23 mouse cellular contexts compared by ENCODE assay signal in genomic region chr14:121527201-121527600, GRCm38 (mm10). TPM values are rescaled to one million over a fixed set of nuclear protein-coding genes. Genes with fewer than 3 reads are reported as not detected.
"Had no signal": no experiment of that assay in that cellular context is flagged by ENCODE, and none has a peak within 500 bp of the region (broad histone marks: within the 10 kb centered on the region; RNA-seq: fewer than 3 reads in every experiment).

No protein-coding gene starts in this region.

- H3K36me3 ChIP-seq: liver, embryonic 15.5 days; lung, embryonic 15.5 days; midbrain, embryonic 10.5 days; midbrain, embryonic 12.5 days; neural tube, embryonic 13.5 days had no signal

- ATAC-seq: liver, postnatal 0 days; lung, postnatal 0 days; midbrain, embryonic 16.5 days had no signal

- H3K4me3 ChIP-seq: liver, embryonic 15.5 days; lung, embryonic 15.5 days; midbrain, embryonic 10.5 days; midbrain, embryonic 12.5 days; myocyte; neural tube, embryonic 13.5 days had no signal

- H3K4me1 ChIP-seq: liver, embryonic 15.5 days; lung, embryonic 15.5 days; midbrain, embryonic 10.5 days; midbrain, embryonic 12.5 days; neural tube, embryonic 13.5 days had no signal

- H3K27me3 ChIP-seq: liver, embryonic 15.5 days; lung, embryonic 15.5 days; midbrain, embryonic 12.5 days; neural tube, embryonic 13.5 days had no signal

- H3K4me2 ChIP-seq: liver, embryonic 15.5 days; lung, embryonic 15.5 days; midbrain, embryonic 12.5 days; neural tube, embryonic 13.5 days had no signal

- H3K9ac ChIP-seq: liver, embryonic 15.5 days; liver, postnatal 0 days; lung, embryonic 15.5 days; midbrain, embryonic 12.5 days; neural tube, embryonic 13.5 days had no signal

- H3K27ac ChIP-seq: liver, embryonic 15.5 days; lung, embryonic 15.5 days; midbrain, embryonic 10.5 days; midbrain, embryonic 12.5 days; neural tube, embryonic 13.5 days had no signal

- H3K9me3 ChIP-seq: liver, embryonic 15.5 days; lung, embryonic 15.5 days; midbrain, embryonic 10.5 days; midbrain, embryonic 12.5 days; neural tube, embryonic 13.5 days had no signal

- DNase-seq: liver, postnatal 0 days; lung, adult 2 months; lung, postnatal 14 days; lung, postnatal 36 days; midbrain, embryonic 14.5 days; retina, postnatal 1 day; right cerebral cortex, adult 18-20 months; right cerebral cortex, postnatal 25 days; right cerebral cortex, postnatal 4 days; spleen, adult 18-20 months; thymus, adult 18-20 months; thymus, postnatal 14 days; thymus, postnatal 36 days had no signal

RNA-seq across cellular contexts. Expression of gene Slc15a1, which starts 22.1 kb away (rescaled TPM):
- polyA plus RNA-seq: liver, embryonic 15.5 days; liver, postnatal 0 days; midbrain, embryonic 10.5 days; midbrain, embryonic 12.5 days; midbrain, embryonic 14.5 days; midbrain, embryonic 16.5 days; myocyte; neural tube, embryonic 11.5 days; neural tube, embryonic 13.5 days; stomach, embryonic 14.5 days had no signal
